Mouse (Mus musculus) stomach, postnatal 0 days (tissue): ENCODE data around the gene Tdrd6.

ENCODE experiments used
- CTCF ChIP-seq: IDR thresholded peaks from 2 replicates; pipeline ENCODE4 v1.5.1; 2016; ENCODE audit warnings: antibody characterized with exemption, low read depth, mild to moderate bottlenecking, moderate library complexity
- EP300 ChIP-seq: optimal IDR thresholded peaks from 2 replicates; pipeline ENCODE3; 2016; ENCODE audit warnings: antibody characterized with exemption

GRCm38 (mm10) chr17:43645136-43645535 is 15.0 kb upstream of the Tdrd6 start:
- TF ChIP-seq EP300 = no peak
- no peak for TF ChIP-seq CTCF
